Mouse (Mus musculus) gastrocnemius, adult 8-10 months (tissue): ENCODE results near the gene Grm7. TPM values are rescaled to one million over a fixed set of nuclear protein-coding genes. Genes with fewer than 3 reads are reported as not detected.

ENCODE experiments used
- DNase-seq, 2 experiments: peaks; one replicate each; pipeline ENCODE4 v3.0.0; 2022; ENCODE audit warnings: low spot score in 2 of 2
- total RNA-seq, 4 experiments: library from RNA; stranded (reverse); gene quantifications; 2 replicates each; pipeline ENCODE4 v1.2.4; 2022

Gene Grm7
- total RNA-seq, 4 experiments from 2014 or later: not detected

DNA sequence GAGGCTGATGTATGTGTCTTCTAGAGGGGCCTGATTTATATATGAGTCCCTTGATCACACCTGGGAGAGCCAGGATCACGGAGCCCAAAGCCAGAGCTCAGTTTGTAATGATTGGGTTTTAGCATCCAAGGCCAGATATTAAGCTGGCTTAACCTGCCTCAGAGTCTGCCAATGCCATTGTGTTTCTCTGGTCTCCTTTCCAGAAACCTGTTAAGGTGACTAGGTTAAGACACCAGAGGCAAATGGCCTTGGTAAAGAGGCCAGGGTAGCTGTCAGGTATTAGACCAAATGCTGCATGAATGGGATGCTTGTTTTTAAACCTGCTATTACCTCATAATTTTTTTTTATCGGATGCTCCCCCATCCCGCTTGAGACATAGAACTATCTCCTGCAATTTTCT lies 722.7 kb downstream of the Grm7 start:
- no peak for DNase-seq

DNA sequence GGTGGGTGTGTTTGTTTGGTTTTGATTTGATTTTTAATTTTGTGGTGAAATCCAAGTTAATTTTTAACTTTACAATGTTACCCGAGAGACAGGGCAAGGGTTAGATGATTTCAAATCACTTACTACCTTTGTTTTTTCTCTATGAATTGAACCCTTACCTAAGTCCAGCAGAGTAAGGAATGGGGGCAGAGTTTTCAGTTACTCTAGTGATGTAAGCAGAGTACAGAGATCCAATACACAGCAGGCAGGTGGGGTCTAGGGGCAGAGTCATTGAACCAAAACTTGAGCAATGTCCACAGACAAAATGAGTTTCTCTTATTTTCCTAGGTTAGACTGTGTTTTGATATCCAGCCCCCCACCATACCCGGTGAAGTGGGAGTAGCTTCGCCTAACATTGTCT lies 723.2 kb downstream of the Grm7 start:
- no peak for DNase-seq

DNA sequence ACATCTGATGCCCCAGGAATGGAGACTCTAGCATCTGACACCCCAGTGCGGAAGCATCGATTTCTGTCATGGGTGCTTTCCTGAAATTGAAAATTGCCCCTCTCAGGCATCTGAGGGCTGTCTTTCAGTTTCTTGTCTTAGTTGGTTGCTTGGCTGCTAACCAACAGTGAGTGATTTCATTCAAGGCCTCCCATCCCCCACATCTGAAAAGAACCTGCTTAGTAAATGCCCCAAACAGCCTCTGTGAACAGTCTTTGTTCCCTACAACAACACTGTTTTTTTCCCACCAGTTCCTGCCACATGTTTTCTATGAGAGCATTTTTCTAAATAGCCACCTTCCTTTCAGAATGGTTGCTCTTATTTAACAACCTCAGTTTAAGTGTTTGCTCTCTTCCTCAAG lies 723.6 kb downstream of the Grm7 start:
- DNase-seq: no peak

DNA sequence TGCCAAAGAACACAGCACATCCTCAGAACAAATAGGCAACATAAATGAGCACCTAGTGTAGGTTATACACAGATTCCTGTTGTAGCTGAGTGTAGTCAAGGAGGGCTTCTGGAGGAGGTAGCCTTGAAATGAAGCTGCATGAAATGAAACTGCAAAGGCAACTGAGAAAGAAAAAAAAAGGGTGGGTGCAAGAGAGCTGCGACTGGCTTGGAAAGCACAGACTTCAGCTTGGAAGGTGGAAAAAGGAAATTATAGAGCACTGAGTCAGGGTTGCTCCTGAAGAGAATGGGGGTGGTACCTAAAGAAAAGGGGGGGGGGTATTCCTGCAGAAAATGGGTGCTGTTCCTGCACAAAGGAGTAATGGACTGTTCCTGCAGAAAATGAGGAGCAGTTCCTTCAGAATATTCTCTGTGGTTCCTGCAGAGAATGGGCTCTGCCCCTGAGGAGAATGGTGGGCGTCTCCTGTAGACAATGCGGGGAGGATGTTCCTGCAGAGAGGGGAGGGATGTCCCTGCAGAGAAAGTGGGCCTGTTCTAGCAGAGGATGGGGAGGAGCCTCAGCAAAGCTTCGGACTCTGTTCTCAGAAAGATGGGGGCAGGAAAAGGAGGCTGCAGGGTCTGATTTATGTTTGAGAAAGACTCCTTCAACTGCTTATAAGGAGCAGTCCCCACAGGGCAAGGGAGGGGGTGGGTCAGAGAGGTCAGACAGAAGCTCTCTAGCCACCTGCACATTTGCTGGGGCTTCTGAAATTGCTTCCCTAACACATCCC lies 726.4 kb downstream of the Grm7 start:
- DNase-seq: no peak

DNA sequence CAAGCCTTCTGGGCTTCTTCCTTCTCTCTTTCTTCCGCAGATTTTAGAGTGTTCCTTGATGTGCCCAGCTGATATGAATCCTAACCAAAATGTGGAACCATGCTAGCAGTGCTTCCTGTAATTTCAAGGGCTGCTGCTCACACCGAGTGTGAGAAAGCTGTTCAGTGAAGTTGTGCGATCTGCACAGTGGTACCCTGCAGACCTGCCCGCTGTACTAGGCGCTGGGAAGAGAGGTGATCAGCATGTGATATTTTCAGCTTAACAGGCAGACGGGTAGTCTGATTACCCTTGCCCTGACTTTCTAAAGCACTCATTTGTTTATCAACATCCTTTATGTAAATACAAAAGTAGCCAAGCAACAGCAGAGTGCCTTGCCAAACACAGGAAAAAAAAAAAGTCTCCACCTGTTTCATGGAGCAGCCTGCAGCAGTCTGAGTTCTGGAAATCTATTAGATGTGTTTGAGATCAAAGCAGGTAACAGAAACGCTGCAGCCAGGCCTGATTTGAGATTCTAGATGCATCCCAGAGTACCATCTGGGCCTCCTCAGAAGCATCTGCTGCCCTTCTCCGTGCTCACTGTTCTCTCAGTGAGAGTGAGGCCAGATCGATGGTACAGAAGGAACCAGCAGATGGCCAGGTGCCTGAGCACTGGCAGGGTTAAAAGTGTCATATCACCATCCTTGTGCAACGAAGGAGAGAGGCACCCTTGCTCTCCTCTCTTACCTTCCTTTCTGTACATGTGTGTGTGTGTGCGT lies 727.4 kb downstream of the Grm7 start:
- DNase-seq: no peak

DNA sequence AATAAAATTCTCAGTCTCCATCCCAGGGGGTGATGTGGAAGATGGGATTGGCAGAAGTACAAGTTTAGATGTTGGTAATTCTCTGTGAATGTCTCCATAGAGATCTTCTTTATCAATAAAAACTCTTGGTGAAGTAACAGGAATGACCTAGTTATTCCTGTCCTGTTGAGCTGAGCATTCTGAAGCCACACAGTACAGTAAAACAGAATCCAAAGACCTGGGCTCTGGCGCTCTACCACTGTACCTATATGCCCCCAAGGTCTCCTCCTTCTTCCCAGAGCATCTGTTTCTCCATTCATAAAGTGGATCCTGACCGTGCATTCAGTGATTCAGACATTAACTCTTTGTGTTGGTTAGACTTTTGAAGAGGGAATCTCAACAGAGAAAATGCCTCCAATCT lies 735.3 kb downstream of the Grm7 start:
- no peak for DNase-seq

DNA sequence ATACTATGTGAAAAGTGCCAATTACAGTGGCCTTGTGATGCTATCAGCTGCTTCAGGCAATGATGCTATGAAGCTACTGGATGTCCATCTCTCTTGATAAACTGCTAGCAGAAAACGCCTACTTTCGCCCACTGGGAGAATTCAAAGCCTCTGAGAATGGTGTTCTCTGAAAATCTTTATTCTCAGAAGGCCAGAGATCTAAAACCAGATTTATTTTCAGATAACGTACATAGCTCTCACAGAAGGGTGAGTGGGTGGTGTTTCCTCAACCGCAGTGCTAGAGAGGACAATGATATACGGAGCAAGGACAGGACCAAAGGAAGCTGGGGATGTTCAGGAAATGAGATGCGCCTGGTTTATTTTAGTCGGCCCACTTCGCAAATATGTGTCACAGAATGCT lies 763.4 kb downstream of the Grm7 start:
- DNase-seq: no peak

DNA sequence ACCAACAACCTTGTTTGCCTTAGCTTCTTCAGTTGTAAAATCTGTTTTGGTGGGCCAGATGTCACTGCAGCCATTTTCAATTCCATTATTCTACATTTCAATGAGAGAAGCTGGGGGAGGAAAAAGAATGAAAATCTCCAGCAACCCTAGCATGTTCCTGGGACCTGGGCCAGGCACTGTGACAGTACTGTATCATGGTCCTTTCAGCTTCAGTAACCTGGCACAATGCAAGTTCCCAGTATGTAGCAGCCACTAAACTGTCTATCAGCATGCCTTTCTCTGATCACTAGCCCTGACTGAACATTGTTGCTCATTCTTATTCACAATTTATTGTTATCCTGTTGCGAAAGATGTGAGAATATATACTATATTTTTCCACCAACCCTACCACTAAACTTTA lies 779.4 kb downstream of the Grm7 start:
- no peak for DNase-seq

DNA sequence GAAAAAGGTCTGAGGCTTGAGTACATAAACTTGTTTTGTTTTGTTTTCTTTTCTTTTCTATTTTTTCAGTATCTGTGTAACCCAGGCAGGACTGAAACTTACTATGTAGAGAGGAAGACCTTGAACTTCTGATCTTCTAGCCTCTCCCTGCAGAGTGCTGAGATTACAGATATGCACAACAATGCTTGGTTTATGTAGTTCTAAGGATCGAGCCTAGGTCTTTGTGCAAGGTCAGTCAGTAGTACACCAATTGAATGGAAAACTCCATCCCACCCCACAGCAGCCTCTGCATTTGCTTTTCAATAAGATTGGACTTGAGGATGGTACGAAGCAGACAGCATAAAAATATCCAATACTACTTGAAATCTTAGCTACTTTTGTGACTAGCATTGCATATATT lies 800.8 kb downstream of the Grm7 start:
- no peak for DNase-seq

DNA sequence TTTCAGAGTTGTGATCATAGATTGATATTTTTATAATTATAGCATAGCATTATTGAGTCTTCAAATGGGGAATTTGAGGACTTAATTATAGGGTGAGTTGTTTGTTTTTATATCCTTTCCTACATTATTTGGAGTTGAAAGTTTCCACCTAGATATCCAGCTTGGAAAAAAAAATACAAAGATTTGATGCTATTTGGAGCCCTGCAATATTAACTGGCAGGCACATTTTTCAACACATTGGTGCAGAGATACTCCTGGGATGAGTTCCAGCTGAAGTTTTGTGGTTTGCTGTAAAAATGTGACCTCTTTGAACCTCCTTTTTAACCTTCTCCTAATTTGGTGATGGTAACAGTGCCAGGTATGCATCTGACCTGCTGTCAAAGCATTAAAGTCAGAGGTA lies 802.5 kb downstream of the Grm7 start:
- no peak for DNase-seq

DNA sequence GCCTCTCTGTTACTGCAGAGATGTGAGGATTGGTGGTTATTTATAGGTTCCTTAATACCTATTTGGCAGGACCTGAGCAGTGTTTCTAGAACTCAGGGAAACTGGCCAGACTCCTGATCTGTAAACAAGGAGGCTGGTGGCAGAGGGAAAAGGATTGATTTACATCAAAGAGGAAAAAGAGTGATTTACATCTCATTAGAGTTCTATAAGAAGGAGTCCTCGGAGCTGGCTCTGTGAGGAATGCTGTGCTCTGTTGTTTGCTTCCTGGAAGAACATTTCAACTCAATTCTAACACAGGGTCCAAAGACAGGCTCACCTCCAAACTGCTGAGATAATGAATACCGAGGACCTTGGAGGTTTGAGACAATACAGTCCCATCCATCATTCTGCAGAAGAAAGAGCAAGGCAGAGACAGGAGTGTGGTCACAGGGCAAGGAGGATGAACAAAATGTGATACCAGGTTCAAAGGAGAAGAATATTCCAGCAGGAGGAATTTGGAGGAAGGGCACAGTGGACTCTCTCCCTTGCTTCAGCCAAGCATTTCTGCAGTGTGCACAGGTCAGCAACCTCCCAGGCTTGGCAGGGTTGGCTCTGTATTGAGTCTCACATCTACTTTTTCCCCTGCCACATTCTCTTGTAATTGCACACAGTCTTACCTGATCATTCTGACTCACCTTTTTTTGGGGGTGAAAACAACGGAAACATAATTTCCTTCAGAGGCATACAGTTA lies 803.8 kb downstream of the Grm7 start:
- DNase-seq: peak in 1 of 2 experiments; percentile 3

DNA sequence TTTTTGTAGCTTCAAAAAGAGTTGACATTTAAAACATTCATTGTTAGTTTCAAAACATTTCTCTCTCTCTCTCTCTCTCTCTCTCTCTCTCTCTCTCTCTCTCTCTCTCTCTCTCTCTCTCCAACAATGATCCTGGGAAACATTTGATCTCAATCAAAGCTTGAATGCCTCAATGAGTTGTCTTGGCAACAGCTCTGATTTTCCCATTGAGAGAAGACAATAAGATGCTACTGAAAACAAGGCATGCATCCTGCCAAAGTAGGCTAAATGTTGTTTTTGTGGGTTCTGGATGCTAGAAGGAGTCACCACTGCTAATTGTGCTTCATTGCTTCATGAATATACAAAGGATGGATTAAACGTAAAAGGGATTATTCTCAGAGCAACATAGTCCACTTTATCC lies 836.5 kb downstream of the Grm7 start:
- DNase-seq: no peak

DNA sequence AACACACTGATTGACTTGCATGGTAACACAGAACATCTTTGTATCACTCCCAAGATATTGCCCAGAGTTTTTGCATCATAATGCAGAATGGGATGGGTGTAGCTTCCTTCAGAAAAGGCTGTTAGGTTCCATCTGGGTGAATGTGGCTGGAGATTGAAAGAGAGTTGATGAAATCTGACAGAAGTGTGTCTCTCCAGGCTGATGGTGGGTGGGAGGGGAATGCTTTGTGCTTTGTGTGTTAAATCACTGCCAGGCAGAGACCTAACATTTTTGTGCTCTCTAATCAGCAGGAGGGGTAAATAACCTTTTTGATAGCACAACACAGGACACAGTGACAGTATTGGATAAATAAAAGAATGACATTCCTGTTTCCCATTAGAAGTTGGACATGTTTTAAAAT lies 840.7 kb downstream of the Grm7 start:
- no peak for DNase-seq

DNA sequence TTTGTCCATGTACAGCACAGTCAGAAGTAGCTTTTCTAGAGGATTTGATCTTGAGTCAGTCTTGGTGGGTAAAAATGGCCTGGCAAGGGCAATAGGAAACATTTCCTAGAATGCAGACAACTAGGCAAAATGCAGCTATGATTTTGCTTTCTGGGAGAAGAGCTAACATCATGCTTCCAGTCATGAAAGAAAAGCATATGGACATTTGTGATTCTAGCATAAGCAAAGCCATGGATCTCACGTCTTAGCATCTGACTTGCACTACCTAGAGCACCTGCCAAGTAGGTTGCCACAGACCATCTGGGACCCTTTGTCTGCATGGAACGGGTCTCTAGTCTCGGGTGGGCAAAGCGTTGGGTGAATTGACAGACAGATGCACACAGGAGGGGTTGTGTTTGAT lies 842.2 kb downstream of the Grm7 start:
- no peak for DNase-seq

DNA sequence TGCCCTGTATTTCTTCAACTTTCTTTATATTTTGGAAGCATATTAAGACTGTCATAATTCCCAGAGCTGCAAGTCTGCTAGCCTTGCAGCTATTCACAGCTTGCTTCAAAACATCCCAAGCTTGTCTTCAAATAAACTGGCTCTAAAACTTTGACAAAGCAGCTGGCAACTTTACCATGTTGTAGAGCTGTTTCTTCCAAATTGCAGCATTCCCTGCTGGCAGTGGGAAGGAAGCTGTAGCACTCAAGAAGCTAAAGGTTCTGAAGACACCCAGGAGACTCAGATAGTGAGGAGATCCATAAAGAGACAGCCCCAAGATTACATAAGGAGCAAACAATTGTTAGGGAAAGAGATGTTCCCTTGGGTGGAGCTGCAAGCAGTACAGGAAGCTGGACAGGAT lies 846.8 kb downstream of the Grm7 start:
- DNase-seq: no peak

DNA sequence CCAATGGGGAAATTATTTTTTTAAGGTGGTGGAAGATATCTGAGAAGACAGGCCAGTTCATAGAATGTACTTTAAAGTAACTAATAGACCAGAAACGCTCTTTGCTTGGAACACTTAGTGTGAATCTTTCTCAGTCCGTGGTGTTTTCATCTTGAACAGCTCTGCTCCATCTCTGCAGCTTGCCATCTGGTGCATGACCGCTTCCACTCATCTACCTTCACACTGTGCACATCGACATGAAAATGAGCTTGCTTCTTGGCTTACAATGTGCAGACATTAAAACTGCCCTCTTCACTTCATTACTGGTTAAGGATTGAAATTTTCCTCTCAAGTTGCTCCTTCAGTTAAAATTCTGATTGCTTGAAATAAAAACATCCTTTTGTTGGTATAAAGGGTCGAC lies 854.2 kb downstream of the Grm7 start:
- no peak for DNase-seq

DNA sequence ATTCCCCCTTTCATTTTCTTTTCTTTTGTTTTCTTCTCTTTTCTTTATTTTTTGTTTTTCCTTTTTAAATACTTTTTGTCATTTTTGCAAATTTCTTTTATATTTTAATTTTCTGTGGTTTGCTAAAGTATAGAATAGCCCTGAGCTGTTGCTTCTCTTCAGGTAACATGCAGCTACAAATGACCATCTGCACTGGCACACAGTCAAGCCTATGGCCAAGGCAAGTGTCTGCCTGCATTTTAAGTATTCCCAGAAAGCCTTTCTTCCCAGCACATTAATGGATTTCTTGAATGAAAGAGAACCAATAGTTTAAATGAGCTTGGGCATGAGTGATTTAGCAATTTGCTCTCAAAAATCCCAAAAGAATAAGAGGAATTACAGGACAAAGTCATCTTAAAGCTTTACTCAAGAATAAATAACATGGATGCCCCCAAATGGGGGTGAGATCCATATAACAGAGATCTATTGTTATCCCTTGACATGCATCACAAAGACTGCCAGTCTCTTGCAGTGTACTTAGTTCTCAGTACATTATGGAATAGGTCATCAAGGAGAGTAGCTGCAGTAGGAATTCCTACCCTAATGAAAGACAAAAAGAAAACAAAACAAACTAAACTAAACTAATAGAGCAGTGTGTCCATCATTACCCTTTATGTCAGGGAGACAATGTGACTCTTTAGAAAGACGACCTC lies 865.5 kb downstream of the Grm7 start:
- no peak for DNase-seq

DNA sequence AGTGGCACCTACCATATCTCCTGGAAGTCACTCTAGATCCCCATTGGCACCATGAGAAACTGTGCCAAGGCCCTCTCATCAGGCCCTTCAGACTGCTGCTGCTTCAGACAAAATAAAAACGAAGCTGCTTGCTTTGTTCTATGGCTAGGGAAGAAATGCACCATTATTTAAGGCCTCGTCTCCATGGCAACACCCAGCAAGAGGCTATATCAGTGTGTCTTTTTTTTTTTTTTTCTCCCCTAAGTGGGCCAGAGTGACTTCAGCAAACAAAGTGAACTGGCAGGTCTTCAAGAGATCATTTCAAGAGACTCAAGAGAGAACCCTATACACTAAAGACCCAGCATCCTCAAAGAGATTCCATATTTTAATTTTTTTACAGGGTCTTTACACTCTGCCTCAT lies 867.0 kb downstream of the Grm7 start:
- no peak for DNase-seq

DNA sequence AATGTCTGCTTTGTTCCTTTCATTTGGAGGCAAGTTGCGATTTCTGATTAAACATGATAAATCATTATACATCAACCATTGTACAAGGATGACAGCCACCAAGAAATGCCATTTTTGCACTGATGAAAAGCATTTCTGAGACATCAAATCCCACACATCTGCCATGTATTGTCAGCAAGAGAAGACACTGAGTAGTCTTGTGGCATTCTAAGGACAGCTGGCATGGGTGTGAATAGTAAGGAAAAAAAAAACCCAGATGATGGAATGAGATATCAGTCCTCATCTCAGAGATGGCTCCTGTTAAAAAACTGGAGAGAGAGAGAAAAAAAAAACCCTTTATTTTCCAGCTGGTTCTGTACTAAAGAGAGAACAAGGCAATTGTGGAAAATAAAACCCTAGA lies 875.8 kb downstream of the Grm7 start:
- no peak for DNase-seq

DNA sequence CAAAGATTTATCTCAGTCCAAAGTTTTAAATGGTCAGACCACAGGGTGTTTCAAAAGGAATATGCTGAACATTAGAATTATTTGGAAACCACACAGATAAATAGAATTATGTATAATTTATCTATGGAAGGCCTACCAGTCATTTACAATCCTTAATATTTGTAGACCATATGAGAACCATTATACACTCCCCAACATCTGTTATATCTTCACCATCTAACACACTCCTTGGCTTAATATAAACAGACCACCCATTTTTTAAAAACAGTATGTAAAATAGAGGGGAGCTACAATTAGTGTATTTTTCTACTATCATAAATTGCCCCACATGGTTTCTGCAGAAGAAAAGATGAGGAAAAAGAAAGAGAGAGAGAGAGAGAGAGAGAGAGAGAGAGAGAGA lies 876.7 kb downstream of the Grm7 start:
- no peak for DNase-seq

DNA sequence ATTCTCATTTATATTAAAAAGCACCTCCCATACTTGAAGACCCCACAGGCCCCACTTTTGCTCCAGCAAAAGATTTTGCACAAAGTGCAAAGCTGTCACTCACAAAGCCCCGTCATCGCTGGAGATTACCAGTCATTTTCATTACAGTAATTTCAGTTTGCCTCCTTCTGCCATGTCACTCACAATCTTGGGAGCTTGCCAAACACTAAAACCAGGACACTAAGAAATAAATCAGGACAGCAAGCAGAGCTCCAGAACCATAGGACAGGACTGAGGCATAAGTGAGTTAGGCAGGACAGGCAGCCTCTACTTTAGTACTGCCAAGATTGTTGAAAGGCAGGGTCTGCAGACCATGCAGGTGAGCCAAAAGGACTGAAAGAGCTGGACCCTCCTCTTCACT lies 884.6 kb downstream of the Grm7 start:
- DNase-seq: no peak

DNA sequence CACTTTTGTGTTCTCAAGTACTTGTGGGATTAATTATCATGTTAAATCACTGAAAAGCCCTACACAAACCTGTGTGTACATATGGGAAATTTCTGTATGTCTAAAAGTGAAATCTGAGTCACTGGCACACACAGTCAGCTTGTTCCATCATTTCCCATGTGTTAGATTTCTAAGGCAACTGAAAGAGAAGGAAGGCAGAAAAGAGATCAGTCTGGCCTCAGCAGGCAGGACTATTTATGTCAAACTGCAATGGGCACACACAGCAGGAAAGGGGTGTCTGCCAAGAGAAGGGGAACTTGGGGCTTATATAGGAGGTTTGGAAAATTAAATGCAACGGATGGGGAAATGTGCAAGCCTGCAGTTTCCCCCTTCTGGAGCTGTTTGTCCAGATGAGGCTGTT lies 913.2 kb downstream of the Grm7 start:
- no peak for DNase-seq
